Mouse (Mus musculus) layer of hippocampus, postnatal 14 days (tissue): ENCODE data around the gene Fam83e. TPM values are rescaled to one million over a fixed set of nuclear protein-coding genes. Genes with fewer than 3 reads are reported as not detected.

Source experiments
- DNase-seq, 2 experiments: peaks; one replicate each; pipeline ENCODE4 v3.0.0; 2021 to 2022; ENCODE audit warnings: low spot score in 2 of 2, mixed read lengths in 1 of 2
- total RNA-seq, 2 experiments: library from RNA; stranded (reverse); gene quantifications; 2 replicates each; pipeline ENCODE4 v1.2.3; 2021

The Fam83e gene
- total RNA-seq, 2 experiments from 2014 or later = 0.48 to 0.60 TPM

DNA sequence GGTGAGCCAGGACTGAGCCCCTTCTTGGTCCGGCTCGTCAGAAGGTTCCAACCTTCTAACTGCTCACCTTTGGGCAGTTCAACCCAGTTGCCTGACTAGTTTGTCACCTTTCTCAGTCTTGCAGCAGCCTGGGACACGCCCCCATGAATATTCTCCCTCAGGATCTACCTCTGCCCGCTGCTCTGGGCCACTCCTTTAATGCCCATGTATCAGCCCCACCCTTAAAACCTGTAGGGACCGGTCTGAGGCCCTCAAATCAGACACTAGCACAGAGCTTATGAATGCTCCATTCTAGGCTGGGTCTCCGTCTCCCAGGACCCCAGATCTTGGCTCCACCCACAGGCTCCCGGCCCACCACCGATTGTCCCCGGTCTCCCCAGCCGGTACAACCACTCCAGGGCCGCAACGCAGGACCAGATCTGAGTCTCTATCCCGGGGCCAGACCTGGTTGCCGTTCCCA lies 6.4 kb upstream of the Fam83e start:
- no peak for DNase-seq

DNA sequence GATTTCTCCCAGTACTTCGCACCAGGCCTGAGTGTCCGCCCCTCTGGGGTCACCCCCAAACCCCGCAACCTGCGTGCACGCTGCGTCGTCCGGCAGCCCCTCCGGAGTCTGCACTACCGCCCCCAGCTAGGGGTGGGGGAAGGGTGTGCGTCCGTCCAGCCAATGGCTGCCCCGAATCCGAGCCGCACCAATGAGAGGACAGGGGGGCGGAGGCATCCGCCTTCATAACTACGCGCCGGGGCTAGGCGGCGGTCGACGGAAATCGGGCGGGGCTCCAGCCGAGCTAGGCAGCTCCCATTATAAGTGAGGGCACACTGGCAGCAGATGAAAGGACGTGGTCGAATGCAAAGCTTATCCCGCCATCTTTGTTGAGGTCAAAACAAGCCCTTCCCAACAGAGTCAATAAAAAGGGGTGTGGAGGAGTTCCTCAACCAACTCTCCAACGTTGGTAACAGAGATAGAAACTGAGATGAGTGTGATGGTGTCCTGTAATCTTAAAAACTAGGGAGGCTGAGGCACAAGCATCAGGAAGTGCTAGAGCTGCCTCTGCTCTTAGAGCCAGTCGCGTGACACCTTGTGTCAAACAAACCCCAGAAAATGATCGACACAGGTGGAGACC lies 5.8 kb upstream of the Fam83e start, which contains the start of gene Rpl18:
Gene Rpl18 (plus strand): TSS at position 368 of the 619 bp plus-strand sequence.
- peak; percentile 97 to 99 for DNase-seq

DNA sequence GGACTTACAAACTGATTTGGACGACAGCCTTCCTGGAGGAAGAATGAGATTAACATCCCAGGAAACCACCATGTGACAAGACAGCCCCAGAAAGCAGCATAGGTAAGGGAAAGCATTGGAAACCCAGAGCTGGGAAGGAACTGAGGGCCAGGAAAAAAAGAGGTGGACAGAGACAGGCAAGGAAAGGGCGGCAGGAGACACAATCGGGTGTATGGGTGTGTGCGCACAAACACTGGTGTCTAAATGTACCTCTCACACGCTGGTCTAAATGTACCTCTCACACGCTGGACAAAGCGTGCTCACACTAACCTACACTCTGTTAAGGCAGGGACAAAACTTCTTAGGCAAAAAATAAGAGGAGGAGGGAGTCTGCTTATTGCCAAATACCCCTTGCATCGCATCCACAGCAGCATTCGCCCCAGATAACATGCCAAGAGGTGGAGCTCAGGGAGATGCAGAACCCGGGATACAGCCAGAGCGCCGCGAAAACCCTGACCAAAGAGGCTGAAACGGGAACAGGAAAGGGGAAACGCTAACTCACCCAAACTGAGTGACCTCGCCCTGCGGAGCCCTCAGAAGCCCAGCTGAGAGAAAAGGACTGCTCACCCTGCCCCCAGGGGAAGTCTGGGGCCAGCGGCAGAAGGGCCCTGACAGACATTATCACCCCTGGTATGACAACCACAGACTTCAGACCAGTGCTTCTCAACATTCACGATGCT lies 5.1 kb upstream of the Fam83e start:
- DNase-seq = no peak

DNA sequence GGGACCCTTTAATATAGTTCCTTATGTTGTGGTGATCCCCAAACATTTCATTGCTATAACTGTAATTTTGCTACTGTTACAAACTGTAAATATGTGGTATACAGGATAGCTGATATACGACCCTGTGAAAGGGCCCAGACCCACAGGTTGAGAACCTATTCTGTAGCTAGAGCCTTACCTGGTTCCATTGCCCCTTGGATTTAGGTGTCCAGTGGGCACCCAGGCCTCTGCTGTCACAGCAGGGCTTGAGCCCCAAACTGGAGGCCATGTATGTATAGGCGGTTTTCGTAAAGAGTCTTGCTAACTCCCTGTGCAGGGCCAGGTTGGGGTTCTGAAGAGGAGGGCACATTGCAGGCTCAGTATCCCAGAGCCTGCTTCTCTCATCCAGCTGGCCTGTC lies 4.6 kb upstream of the Fam83e start:
- DNase-seq = no peak

DNA sequence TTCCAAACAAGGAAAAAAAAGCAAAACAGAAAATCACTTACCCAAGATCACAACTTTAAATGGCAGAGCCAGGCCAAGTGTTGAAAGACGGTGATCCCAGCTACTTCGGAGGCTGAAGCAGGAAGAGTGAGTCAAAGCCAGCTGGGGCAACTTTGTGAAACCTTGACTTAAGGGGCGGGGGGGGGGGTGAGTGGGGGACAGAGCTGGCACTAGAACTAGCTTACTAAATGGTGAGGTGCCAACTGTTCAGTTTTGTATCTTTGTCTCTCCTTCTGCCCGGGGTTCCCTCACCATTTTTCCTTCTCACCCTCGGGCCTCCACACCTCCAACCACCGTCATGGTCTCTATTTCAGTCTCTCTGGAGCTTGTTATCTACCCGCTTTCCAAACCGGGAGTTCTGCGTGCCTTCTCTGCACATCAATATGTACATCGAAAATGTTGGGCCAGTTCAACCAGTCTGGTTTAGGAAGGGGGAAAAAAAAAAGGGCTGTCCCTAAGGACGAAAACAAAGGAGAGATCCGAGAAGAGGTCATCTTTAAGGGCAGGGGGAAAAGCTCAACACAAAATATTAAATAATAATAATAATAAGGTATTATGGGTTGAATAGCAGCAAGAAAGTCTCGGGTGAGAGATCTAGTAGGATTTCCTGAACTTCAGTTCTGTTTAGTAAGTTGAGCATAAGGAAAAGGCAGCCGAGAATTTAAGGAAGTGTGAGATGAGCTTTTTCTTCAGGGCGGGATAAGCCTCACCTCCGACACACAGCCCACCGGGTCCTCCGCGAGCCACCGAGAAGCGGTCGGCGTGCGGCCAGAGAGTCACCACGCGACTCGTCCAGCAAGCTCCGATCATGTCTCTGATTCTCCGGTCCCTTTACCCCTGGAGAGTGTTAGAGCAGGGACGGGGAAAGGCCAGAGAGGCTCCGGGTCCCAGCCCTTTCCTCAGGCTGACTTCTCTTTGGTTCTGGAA lies 3.8 kb upstream of the Fam83e start:
- no peak for DNase-seq

DNA sequence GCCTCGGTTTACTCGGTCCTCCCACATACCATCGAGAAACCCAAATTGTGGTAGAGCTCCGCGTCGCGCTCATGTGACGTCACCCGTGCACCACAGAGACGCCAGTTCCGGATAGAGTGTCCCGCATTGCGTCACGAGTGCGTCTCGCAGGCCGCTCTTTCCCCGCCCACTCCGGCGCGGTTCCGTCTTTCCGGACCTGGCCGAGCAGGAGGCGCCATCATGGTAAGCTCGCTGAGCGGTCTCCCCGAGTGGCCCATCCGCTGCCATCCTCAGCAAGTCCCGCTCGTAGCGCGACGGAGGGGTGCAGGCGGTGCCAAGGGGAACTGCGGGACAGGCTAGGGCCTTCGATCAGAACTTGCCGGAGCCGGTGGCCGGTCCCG lies 3.1 kb upstream of the Fam83e start, which contains the start of gene Sphk2:
Gene Sphk2 (minus strand): TSS at position 85 of the 380 bp plus-strand sequence.
- DNase-seq = peak; percentile 99

DNA sequence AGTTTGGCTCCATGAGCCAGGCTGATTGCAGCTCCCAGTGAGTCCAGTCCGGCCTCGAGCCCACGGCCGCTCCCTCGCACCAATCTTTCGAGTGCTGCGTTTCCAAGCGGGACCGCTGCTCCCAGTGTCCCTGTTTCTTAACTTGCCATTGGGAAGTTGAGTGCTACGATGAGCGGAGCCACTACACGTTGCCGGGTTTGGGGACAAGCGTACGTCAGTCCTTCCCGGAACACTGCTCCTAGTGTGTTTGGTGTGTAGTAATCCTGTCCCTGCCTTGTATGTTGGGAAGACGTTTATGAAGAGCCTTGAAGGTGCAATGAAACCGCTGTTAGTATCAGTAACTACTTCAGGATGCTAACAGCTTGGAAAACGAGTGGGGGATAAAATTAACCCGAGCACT lies 2.7 kb upstream of the Fam83e start:
- no peak for DNase-seq

DNA sequence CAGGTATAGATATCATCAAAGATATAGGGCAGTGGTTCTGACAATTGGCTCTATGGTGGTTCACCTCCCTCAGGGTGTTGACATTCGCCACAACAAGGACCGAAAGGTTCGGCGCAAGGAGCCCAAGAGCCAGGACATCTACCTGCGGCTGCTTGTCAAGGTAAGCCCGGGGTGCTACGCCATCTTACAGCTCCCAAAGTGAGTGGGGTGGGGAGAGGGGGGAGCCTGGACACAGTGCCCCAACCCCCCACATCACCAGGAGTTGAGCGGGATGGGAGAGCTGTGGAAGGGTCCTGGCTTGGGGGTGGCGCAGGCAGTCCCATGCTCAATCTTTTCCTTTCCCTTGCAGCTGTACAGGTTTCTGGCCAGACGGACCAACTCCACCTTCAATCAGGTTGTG lies 1.8 kb upstream of the Fam83e start:
- no peak for DNase-seq

DNA sequence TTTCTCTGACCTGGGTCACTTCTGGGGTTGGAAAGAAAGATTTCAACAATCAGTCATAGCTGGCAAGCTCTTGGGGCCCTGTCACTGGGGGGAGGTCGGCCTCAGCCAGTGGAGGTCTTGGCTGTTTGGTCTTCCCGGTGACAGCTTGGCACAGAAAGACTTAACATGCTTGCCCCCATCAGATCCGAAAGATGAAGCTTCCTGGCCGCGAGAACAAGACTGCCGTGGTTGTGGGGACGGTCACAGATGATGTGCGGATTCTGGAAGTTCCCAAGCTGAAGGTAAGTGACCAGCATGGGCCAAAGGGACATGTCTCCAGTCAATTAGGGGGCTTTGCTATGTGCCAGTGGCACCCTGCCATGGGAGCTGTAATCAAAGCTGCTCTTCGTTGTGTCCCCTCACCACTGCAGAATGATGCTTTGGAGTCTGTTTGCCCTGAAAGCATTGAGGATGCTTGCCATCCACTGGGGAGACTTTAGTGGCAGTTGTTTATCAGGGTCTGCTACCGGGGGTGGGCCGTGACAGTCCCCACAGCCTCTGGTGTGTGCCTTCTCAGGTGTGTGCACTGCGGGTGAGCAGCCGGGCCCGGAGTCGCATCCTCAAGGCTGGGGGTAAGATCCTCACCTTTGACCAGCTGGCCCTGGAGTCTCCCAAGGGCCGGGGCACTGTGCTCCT lies 1.1 kb upstream of the Fam83e start:
- no peak for DNase-seq

DNA sequence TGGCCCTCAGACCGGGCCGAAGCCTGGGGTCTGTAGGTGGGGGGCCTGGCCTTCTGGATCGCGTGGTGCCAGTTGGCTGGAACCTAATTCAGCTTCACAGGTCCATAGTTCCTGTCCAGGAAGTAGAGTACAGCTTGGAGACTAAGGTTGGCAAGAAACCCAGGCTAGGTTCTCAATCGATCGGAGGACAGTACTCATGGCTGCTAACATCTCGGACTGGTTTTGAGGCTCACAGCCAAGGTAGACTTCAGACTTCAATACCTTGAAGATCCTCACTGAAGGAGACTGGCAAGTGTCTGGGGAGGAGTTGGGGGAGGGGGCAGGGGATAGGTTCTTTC lies 191 bp downstream of the Fam83e start:
- no peak for DNase-seq

DNA sequence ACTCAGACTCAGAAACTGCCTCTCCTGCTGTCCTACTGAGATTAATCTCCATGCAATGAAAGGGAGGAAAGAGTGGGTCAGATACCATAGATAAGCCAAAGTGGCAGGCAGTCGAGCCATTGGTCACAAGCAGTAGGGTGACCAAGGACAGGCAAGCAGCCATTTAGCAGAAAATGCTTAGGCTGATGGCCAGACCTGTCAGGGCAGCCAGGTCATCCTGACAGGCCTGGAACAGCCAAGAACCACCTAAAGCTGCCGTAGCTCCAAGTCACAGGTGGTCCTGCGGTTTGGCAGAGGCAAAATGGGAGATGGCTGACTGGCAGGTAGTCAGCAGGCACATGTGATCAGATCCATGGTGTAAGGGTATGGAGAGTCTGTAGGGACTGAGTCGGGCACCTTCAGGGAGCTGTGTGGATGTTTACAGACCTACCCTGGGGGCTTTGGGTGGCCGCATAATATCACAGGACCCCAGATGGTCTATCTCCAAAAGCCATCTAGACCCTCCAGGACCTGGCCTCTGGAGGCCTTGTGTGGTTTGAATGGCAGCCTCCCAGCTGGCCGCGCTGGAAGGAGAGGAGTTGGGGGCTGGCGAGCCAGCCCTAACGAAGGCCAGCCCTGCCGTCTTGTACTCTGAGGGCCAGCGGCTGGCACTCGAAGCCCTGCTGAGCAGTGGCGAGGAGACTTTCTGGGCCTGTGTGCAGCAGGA lies 783 bp downstream of the Fam83e start:
- no peak for DNase-seq

DNA sequence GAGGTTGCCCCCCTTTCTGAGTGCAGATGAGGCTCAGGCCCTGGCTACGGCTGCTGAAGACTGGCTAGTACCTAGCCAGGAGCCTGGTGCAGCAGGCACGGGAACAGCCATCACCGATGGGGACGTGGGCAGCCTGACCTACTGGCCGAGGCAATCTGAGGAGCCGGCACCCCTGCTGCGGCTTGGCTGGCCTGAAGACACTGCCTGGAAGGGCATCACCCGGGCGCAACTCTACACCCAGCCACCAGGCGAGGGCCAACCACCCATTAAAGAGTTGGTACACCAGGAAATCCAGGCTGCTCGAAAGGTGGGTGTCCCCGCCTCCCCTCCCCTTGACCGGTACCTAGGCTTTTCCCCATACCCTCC lies 1.3 kb downstream of the Fam83e start:
- DNase-seq = no peak

DNA sequence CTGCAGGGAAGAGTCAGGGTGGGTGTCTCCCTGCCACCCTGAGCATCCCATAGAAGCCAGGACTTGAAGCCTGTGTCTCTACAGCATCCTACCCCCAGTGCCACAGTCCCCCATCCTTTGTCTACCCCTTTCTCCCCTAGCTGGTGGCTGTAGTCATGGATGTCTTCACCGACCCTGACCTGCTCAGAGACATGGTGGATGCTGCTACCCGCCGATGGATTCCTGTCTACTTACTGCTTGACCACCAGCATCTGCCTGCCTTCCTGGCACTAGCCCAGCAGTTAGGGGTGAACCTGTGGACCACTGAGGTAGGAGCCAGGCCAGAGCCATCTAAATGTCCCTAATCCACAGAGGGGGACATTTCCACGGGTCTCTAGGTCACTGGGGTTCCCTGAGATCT lies 2.3 kb downstream of the Fam83e start:
- DNase-seq = no peak

DNA sequence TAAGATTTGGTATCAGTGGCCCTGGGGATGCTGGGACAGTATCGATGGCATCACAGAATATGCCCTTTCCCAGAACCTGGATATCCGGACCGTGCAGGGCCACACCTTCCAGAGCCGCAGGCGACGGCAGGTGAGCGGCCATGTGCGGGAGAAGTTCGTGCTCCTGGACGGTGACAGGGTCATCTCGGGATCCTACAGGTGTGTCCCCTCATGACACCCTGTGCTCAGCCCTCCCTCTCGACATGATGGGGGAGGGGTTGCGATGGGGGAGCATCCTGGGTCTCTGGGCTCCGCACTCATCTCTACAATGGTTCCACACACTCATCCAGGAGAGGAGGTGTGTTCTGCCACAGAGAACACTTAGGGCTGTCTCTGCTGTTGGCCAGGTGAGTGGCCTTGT lies 2.8 kb downstream of the Fam83e start:
- DNase-seq = no peak

DNA sequence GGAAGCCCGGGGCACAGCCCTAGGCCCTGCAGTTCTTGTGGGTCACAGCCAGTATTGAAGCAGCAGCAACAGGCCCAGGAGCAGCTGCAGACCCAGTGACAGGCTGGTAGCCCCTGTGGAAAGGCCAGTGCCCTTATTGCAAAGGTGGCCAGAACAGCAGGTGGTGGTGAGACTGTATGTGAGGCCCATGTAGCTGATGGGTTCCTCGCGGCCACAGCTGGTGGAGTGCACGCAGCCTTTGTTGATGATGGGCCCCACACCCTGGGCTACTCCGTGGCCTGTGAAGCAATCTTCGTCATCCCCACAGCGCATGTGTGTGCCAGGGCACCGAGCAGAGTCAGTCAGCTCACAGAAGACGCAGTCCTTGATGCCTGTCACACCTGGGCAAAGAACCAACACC lies 4.1 kb downstream of the Fam83e start:
- DNase-seq = no peak

DNA sequence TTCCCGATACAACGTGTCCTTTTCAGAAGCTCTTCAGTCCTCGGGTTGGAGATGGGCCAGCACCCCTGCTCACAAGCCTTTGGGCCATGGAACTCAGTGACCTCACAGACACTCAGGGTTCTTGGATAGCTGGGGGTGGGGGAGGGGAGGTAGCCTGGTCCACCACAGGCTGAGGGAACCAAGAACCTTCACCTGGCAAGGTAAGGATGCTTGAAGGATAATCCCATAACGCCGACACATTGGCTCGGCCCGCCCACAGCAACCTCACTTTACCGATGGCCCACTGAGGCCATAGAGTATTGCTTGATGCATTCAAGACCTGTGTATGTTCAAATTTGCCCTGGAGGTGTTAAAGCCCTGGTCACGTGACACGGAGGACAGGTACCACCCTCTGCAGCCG lies 4.7 kb downstream of the Fam83e start, which contains the start of gene Spaca4:
Gene Spaca4 (minus strand): TSS at position 101 of the 400 bp plus-strand sequence.
- DNase-seq = no peak

DNA sequence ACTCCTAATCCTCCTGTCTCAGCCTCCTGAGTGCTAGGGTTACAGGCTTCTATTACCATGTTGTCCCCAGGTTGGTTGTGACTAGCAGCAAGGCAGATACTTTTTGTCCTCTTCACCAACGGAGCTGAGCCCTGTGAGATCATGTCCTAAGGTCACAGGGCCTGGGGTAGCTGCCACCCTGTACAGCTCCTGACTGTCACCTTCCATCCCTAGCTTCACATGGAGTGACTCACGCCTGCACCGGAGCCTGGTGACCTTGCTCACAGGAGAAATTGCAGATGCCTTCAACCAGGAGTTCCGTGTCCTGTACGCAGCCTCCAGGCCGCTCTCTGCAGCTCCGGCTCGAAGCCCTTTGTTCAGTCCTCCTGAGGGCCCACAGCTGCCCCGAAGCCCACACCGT lies 5.4 kb downstream of the Fam83e start:
- no peak for DNase-seq

DNA sequence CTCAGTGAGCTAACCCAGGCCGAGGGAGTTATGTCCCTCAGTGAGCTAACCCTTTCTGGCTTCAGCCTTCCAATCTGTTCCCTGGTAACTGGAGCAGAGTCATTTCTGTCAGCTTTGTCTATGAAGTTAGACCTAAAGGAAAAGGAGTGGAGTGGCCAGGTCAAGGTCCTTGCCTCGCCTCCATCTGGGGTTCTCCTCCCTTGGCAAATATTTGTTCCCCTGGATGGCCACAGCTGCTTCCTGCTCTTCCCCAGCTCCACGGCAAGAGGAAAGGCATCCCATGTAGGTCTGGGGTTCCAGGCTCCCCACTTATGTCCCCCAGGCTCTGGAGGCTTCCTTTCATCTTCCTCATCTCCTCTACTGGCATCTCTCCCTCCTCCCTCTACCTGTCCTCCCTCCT lies 6.6 kb downstream of the Fam83e start:
- DNase-seq = no peak

DNA sequence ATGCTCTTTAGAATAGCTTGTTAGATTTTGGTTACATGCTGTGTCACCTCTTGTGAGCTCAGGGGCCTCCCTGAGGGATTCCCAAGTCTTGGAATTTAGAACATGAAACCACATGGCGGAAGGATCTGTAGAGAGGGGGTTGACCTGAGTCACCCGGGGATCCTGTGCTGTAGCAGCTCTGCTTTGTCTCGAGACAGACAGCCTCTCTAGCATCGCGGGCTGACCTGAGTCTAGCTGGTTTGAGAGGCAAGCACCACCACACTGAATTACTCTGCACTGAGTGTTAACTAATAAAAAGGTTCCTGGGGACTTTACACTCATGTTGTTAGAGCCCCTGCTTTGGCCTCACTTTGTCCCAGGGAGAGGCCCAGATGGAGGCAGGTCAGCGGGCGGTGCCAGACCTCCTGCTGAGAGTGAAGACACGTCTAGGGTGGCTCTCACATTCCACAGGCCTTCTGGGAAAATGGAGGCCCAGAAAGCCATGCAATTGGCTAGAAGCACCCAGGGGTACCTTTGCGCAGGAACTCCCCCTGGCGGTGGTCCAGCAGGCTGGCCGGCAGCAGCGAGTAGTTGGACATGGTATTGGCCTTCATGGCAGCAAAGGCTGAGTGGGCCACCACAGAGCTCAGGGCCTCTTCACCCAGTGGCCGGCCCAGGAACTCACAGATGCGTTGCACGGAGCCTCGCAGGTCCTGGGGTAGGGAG lies 9.9 kb downstream of the Fam83e start:
- DNase-seq = no peak

DNA sequence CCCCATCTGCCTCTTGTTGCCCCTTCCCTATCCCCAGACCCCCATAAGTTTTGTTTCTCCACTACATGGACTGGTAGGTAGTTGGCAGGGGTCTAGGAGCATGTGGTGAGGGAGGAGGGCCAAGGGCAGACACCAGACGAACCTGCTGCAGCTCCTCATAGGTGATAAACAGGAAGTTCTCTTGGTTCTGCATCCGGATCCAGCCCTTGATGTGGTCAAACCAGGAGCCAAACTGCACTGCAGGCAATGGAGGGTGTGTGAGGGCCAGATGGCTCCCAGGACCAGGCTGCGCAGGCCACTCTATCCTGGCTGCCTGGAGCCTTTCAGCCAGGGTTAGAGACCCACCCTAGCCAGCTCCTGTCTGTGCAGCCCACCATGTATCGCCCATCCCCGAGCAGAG lies 12.5 kb downstream of the Fam83e start:
- no peak for DNase-seq
